Mouse (Mus musculus): ENCODE data around the gene Zdhhc18. TPM values are rescaled to one million over a fixed set of nuclear protein-coding genes. Genes with fewer than 3 reads are reported as not detected.

Zdhhc18 gene
- total and polyA plus RNA-seq, 3 experiments, result 6.7 to 15.6 TPM; not detected in 1

GRCm38 (mm10) chr4:133679629-133680028 lies 29.7 kb upstream of the Zdhhc18 start:
- no peak for DNase-seq (ENCODE audit: low read depth, low spot score)
- Histone ChIP-seq H3K36me3 (ENCODE audit: control insufficient read depth in 1 of 2, insufficient read depth in 2 of 2, low read length in 2 of 2) (peaks cover 18 to 31% of the 10 kb centered on the region in 2 experiments), H3K9me3 (replicated peaks; ENCODE audit: insufficient read depth, low read length) (no peaks in the 10 kb centered on the region), H3K27me3 (ENCODE audit: control insufficient read depth in 1 of 2, insufficient read depth in 2 of 2, low read length in 2 of 2) (no peaks in the 10 kb centered on the region), H3K4me3 (ENCODE audit: control insufficient read depth in 1 of 2, insufficient read depth in 1 of 2, low read depth in 2 of 2, low read length in 2 of 2) (no peak overlapping the region), H3K79me2 (ENCODE audit: control insufficient read depth, insufficient read depth, low read length, poor library complexity) (peaks cover 1% of the 10 kb centered on the region; the same call in 1 of the 2 replicates), H3K27ac (ENCODE audit: control insufficient read depth, low read depth, low read length) (no peak overlapping the region), H3K4me1 (ENCODE audit: control insufficient read depth in 1 of 2, insufficient read depth in 2 of 2, low read length in 2 of 2) (peaks cover 12 to 23% of the 10 kb centered on the region in 2 experiments), H3K9ac (ENCODE audit: control insufficient read depth, low read depth, low read length, poor library complexity, severe bottlenecking) (no peak overlapping the region)
- TF ChIP-seq BHLHE40 (IDR thresholded peaks at IDR 0.05; ENCODE audit: borderline replicate concordance, low read depth, low read length) (no peak), JUND (IDR thresholded peaks at IDR 0.05; ENCODE audit: low read depth, low read length) (no peak), GABPA (IDR thresholded peaks at IDR 0.05; ENCODE audit: low read depth, low read length) (no peak), TCF12 (IDR thresholded peaks at IDR 0.05; ENCODE audit: low read depth, low read length) (no peak), USF2 (IDR thresholded peaks at IDR 0.05; ENCODE audit: borderline replicate concordance in 1 of 2, insufficient read depth in 1 of 2, low read depth in 1 of 2, low read length in 2 of 2) (no peak), MAFK (IDR thresholded peaks at IDR 0.05; ENCODE audit: borderline replicate concordance, low read depth, low read length) (no peak), SIN3A (IDR thresholded peaks at IDR 0.05; ENCODE audit: low read length) (no peak), RAD21 (IDR thresholded peaks at IDR 0.05; ENCODE audit: low read depth, low read length) (no peak), ZKSCAN1 (IDR thresholded peaks at IDR 0.05; ENCODE audit: low read depth, low read length) (no peak), TBP (IDR thresholded peaks at IDR 0.05; ENCODE audit: low read depth, low read length) (no peak), CHD1 (IDR thresholded peaks at IDR 0.05; ENCODE audit: low read depth, low read length) (no peak), POLR2AphosphoS5 (IDR thresholded peaks at IDR 0.05; ENCODE audit: borderline replicate concordance, low read depth, low read length) (no peak), USF1 (IDR thresholded peaks at IDR 0.05; ENCODE audit: low read depth, low read length) (no peak), ELF1 (IDR thresholded peaks at IDR 0.05; ENCODE audit: low read depth, low read length) (no peak), SMC3 (IDR thresholded peaks at IDR 0.05; ENCODE audit: low read depth, low read length) (no peak), MAX (IDR thresholded peaks at IDR 0.05; ENCODE audit: low read length) (no peak), CTCF (IDR thresholded peaks at IDR 0.05 in 2 of 3, conservative IDR thresholded peaks at IDR 0.05 in 1 of 3; ENCODE audit: control insufficient read depth in 1 of 3, insufficient read depth in 1 of 3, low read depth in 2 of 3, low read length in 3 of 3, poor library complexity in 1 of 3, severe bottlenecking in 1 of 3) (no peak), TAL1 (IDR thresholded peaks at IDR 0.05; ENCODE audit: low read length) (no peak), MYB (IDR thresholded peaks at IDR 0.05; ENCODE audit: low read depth, low read length) (no peak), MAZ (IDR thresholded peaks at IDR 0.05; ENCODE audit: low read depth, low read length) (no peak)

- H3K79me2 ChIP-seq (ENCODE audit: control insufficient read depth, insufficient read depth, low read length, poor library complexity), result peaks cover 5% of the 10 kb centered on the region
- H3K9ac ChIP-seq (ENCODE audit: control insufficient read depth, low read depth, low read length, poor library complexity, severe bottlenecking), result no peak overlapping the region; the same call in none of the 2 replicates
- H3K36me3 ChIP-seq (ENCODE audit: control insufficient read depth in 1 of 2, insufficient read depth in 2 of 2, low read length in 2 of 2), result peaks cover 2 to 36% of the 10 kb centered on the region in 2 experiments
- no peaks in the 10 kb centered on the region for H3K27me3 ChIP-seq (ENCODE audit: control insufficient read depth in 1 of 2, insufficient read depth in 2 of 2, low read length in 2 of 2)
- H3K4me3 ChIP-seq (ENCODE audit: control insufficient read depth in 1 of 2, insufficient read depth in 1 of 2, low read depth in 2 of 2, low read length in 2 of 2), result no peak overlapping the region
- DNase-seq (ENCODE audit: low read depth, low spot score), result peak; percentile 62
- no peaks in the 10 kb centered on the region for H3K9me3 ChIP-seq (replicated peaks; ENCODE audit: insufficient read depth, low read length)
- H3K27ac ChIP-seq (ENCODE audit: control insufficient read depth, low read depth, low read length), result peak overlapping the region; percentile 39
- peaks cover 12 to 34% of the 10 kb centered on the region in 2 experiments for H3K4me1 ChIP-seq (ENCODE audit: control insufficient read depth in 1 of 2, insufficient read depth in 2 of 2, low read length in 2 of 2)
- TF ChIP-seq BHLHE40 (IDR thresholded peaks at IDR 0.05; ENCODE audit: borderline replicate concordance, low read depth, low read length), result peak; percentile 88
- TF ChIP-seq ETS1 (IDR thresholded peaks at IDR 0.05; ENCODE audit: low read depth, low read length), result peak; percentile 42; the same call in 1 of the 2 replicates
- TF ChIP-seq MEF2A (IDR thresholded peaks at IDR 0.05; ENCODE audit: extremely low read depth, insufficient replicate concordance, low read depth, low read length, poor library complexity, severe bottlenecking), result no peak
- peak; percentile 34; the same call in 1 of the 2 replicates for TF ChIP-seq ZMIZ1 (IDR thresholded peaks at IDR 0.05; ENCODE audit: low read depth, low read length)
- peak; percentile 75 for TF ChIP-seq GATA1 (IDR thresholded peaks at IDR 0.05; ENCODE audit: low read depth, low read length)
- no peak; the same call in 1 of the 2 replicates for TF ChIP-seq SIN3A (IDR thresholded peaks at IDR 0.05; ENCODE audit: low read length)
- TF ChIP-seq CHD1 (IDR thresholded peaks at IDR 0.05; ENCODE audit: low read depth, low read length), result peak; percentile 66; the same call in 1 of the 2 replicates
- TF ChIP-seq USF1 (IDR thresholded peaks at IDR 0.05; ENCODE audit: low read depth, low read length), result peak; percentile 71
- no peak for TF ChIP-seq RAD21 (IDR thresholded peaks at IDR 0.05; ENCODE audit: low read depth, low read length)
- TF ChIP-seq POLR2AphosphoS2 (IDR thresholded peaks at IDR 0.05; ENCODE audit: low read length), result peak; percentile 21; the same call in 1 of the 2 replicates
- 0 out of 4 replicates have a peak, but pooled peaks of 1 of the 2 experiments have one; percentile 25 for TF ChIP-seq POLR2A (IDR thresholded peaks at IDR 0.05; ENCODE audit: control insufficient read depth in 1 of 2, insufficient read depth in 1 of 2, low read depth in 1 of 2, low read length in 2 of 2, poor library complexity in 1 of 2)
- peak in 1 of 2 experiments; percentile 25; a peak in 1 of 4 replicates for TF ChIP-seq EP300 (IDR thresholded peaks at IDR 0.05; ENCODE audit: low read depth in 1 of 2, low read length in 2 of 2)
- 0 out of 2 replicates have a peak, but pooled peaks have one; percentile 40 for TF ChIP-seq MAZ (IDR thresholded peaks at IDR 0.05; ENCODE audit: low read depth, low read length)
- TF ChIP-seq MAX (IDR thresholded peaks at IDR 0.05; ENCODE audit: low read length), result peak; percentile 40; the same call in 1 of the 2 replicates
- TF ChIP-seq ZNF384 (IDR thresholded peaks at IDR 0.05; ENCODE audit: low read depth, low read length), result no peak
- TF ChIP-seq SMC3 (IDR thresholded peaks at IDR 0.05; ENCODE audit: low read depth, low read length), result peak; percentile 4; the same call in 1 of the 2 replicates
- TF ChIP-seq UBTF (IDR thresholded peaks at IDR 0.05; ENCODE audit: borderline replicate concordance, insufficient read depth, low read depth, low read length), result no peak
Observed at GRCm38 (mm10) chr4:133677266-133677665, 27.3 kb upstream of the Zdhhc18 start.
